Mouse (Mus musculus): ENCODE data around the gene Galns. TPM values are rescaled to one million over a fixed set of nuclear protein-coding genes. Genes with fewer than 3 reads are reported as not detected.

Galns gene
- polyA plus RNA-seq (2015; fragmentation: Nextera tagmentation; extraction: Ambion mirVana) = 6.7 and 9.5 TPM in 2 replicates

DNA sequence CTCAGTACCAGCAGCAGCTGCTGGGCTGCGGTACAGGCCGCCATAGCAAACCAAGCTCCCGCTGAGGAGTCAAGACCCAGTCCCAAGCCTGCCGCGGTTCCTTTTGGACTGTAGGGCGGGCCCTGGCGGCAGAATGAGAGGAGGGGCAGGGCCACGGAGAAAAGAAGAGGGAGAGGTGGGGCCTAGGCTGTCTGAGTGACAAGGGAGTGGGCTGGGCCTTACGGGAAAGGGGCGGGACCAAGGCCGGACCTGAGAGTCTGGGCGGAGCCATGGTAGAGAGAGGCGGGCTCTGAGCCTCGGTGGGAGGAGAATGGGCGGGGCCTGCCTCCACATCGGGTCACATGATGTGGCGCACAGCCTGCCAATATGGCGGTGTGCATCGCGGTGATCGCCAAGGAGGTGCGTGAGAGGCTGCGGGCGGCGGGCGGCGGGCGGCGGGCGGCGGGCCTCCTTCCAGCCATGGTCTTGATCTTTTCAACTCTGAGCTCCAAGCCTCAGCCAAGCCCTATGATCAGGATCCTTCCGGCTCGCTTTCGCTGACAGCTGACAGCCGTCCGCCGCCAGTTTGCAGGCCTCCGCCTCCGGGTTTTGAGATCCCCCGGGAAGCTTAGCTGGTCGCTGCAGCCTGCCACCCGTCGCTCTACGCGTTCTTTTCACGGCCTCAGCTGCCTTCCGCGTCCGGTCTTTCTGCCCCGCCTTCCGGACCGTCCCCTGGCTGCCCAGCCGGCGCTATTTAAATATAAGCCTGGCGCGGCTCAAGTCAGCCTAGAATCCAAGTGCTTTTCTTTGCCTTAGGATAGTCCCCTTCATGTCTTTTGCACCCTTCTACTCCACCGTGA, at the start of gene Galns, which contains the start of gene Trappc2l:
Gene Galns (minus strand): TSS at position 169 of the 839 bp plus-strand sequence.
Gene Trappc2l (plus strand): TSS at position 346 of the 839 bp plus-strand sequence.
- peak within 1 kb of the TSS; percentile 90 for H3K27ac ChIP-seq (replicated peaks)
- ATAC-seq (ENCODE audit: low FRiP score) = peak; percentile 98
- H3K27me3 ChIP-seq (replicated peaks) = no peaks in the 10 kb centered on the region
- H3K4me2 ChIP-seq = peak within 1 kb of the TSS; percentile 83
- H3K4me1 ChIP-seq = peaks cover 22% of the 10 kb centered on the region
- peak within 1 kb of the TSS; percentile 80 for H3K9ac ChIP-seq (replicated peaks)
- H3K9me3 ChIP-seq (replicated peaks) = no peaks in the 10 kb centered on the region
- WGBS = under 1% methylated on average over 55 of the region's 57 CpGs
- H3K36me3 ChIP-seq = peaks cover 6% of the 10 kb centered on the region; the same call in 1 of the 2 replicates
- peak within 1 kb of the TSS; percentile 62 for H3K4me3 ChIP-seq (replicated peaks)

DNA sequence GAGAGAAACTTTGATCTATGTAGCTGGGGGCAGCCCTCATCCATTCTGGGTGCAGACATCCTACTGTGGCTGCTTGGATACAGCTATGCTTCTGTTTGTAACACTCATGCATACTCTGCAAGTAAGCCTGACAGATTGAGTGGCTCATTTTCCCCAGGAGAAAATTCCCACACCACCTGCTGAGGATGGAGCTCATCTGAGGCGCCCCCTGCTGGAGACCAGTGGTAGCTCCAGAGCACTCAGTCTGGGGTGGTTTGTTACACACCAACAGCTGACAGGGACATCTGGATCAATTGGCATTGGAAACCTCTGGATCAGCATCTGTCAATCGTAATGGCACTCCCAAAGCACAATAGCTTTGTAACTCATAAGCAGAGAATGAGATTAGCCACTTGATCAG, 48.8 kb upstream of the Galns start:
- H3K9ac ChIP-seq (replicated peaks) = no peak overlapping the region
- H3K4me3 ChIP-seq (replicated peaks) = no peak overlapping the region
- no peaks in the 10 kb centered on the region for H3K27me3 ChIP-seq (replicated peaks)
- ATAC-seq (ENCODE audit: low FRiP score) = no peak
- H3K4me1 ChIP-seq = peaks cover 73% of the 10 kb centered on the region
- no peaks in the 10 kb centered on the region for H3K9me3 ChIP-seq (replicated peaks)
- no peak overlapping the region for H3K27ac ChIP-seq (replicated peaks)
- H3K4me2 ChIP-seq = no peak overlapping the region
- no peaks in the 10 kb centered on the region for H3K36me3 ChIP-seq
- 81% methylated on average over 2 of the region's 2 CpGs for WGBS

GRCm38 (mm10) chr8:122658807-122659160, 47.5 kb upstream of the Galns start:
- H3K4me3 ChIP-seq (replicated peaks) = no peak overlapping the region
- H3K9me3 ChIP-seq (replicated peaks) = no peaks in the 10 kb centered on the region
- H3K27me3 ChIP-seq (replicated peaks) = no peaks in the 10 kb centered on the region
- H3K9ac ChIP-seq (replicated peaks) = no peak overlapping the region
- 76% methylated on average over 9 of the region's 9 CpGs for WGBS
- no peak overlapping the region for H3K27ac ChIP-seq (replicated peaks)
- no peak overlapping the region for H3K4me2 ChIP-seq
- peaks cover 66% of the 10 kb centered on the region for H3K4me1 ChIP-seq
- ATAC-seq (ENCODE audit: low FRiP score) = no peak
- no peaks in the 10 kb centered on the region for H3K36me3 ChIP-seq

- WGBS = 64% methylated on average over 10 of the region's 10 CpGs
- Histone ChIP-seq H3K27ac (replicated peaks) (no peak overlapping the region), H3K4me2 (no peak overlapping the region), H3K9me3 (replicated peaks) (no peaks in the 10 kb centered on the region), H3K36me3 (no peaks in the 10 kb centered on the region), H3K4me3 (replicated peaks) (no peak overlapping the region), H3K27me3 (replicated peaks) (no peaks in the 10 kb centered on the region), H3K4me1 (peaks cover 61% of the 10 kb centered on the region), H3K9ac (replicated peaks) (no peak overlapping the region)
- ATAC-seq (ENCODE audit: low FRiP score) = no peak
Observed at GRCm38 (mm10) chr8:122658149-122658806, 47.0 kb upstream of the Galns start.

GRCm38 (mm10) chr8:122656056-122656999, 45.1 kb upstream of the Galns start:
- Histone ChIP-seq H3K27ac (replicated peaks) (no peak overlapping the region), H3K4me2 (no peak overlapping the region), H3K9ac (replicated peaks) (no peak overlapping the region), H3K27me3 (replicated peaks) (no peaks in the 10 kb centered on the region), H3K36me3 (no peaks in the 10 kb centered on the region), H3K9me3 (replicated peaks) (no peaks in the 10 kb centered on the region), H3K4me3 (replicated peaks) (no peak overlapping the region), H3K4me1 (peaks cover 59% of the 10 kb centered on the region)
- ATAC-seq (ENCODE audit: low FRiP score) = no peak
- 82% methylated on average over 13 of the region's 13 CpGs for WGBS

DNA sequence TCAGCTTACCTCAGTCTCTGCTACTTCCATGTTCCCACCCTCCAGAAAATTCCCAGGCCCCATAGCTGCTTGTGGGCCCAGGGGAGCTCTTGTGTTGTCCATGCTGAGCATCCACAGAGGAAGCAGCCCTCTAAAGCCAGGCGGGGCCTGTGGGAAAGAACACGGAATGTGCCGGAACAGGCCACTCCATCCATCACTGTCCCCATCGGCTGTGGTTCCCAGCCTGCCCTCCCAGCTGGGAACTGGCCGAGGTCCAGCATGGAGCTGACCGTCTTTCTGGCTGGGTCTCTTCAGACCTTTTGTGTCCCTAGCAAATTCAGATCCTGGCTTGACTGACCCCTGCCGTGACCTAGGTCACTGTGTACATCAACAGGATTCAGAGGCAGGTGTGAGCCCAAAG, 43.5 kb upstream of the Galns start:
- no peak for ATAC-seq (ENCODE audit: low FRiP score)
- peaks cover 54% of the 10 kb centered on the region for H3K4me1 ChIP-seq
- no peak overlapping the region for H3K9ac ChIP-seq (replicated peaks)
- no peaks in the 10 kb centered on the region for H3K9me3 ChIP-seq (replicated peaks)
- no peaks in the 10 kb centered on the region for H3K27me3 ChIP-seq (replicated peaks)
- peaks cover 2% of the 10 kb centered on the region; the same call in 1 of the 2 replicates for H3K36me3 ChIP-seq
- H3K4me3 ChIP-seq (replicated peaks) = no peak overlapping the region
- H3K27ac ChIP-seq (replicated peaks) = no peak overlapping the region; the same call in 1 of the 2 replicates
- no peak overlapping the region for H3K4me2 ChIP-seq
- WGBS = 52% methylated on average over 7 of the region's 7 CpGs

DNA sequence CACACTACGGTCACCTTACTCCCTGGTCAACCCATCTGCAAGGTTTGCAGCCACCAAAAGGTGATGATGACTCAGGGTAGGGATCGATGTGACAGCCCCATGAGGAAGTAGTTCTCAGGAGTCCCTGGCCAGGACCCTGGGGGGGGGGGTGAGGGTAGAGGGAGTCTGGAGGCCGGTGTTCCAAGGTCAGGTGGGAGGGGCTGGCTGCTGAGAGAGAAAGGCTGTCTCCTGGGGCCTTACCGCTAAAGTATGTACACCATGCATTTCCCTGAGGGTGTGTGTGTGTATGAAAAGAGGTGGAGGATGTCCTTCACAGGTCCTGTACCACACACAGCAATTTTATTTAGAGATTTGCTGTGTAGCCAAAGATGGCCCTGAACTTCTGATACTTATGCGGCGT, 41.4 kb upstream of the Galns start:
- no peak overlapping the region for H3K4me2 ChIP-seq
- peaks cover 22% of the 10 kb centered on the region for H3K36me3 ChIP-seq
- 79% methylated on average over 6 of the region's 6 CpGs for WGBS
- ATAC-seq (ENCODE audit: low FRiP score) = no peak
- no peak overlapping the region for H3K27ac ChIP-seq (replicated peaks)
- H3K4me1 ChIP-seq = peaks cover 32% of the 10 kb centered on the region
- H3K9me3 ChIP-seq (replicated peaks) = no peaks in the 10 kb centered on the region
- no peaks in the 10 kb centered on the region for H3K27me3 ChIP-seq (replicated peaks)
- H3K9ac ChIP-seq (replicated peaks) = no peak overlapping the region
- no peak overlapping the region for H3K4me3 ChIP-seq (replicated peaks)

GRCm38 (mm10) chr8:122651326-122651921, 40.2 kb upstream of the Galns start:
- H3K27me3 ChIP-seq (replicated peaks) = no peaks in the 10 kb centered on the region
- no peak overlapping the region for H3K4me3 ChIP-seq (replicated peaks)
- no peak overlapping the region for H3K27ac ChIP-seq (replicated peaks)
- no peak overlapping the region for H3K9ac ChIP-seq (replicated peaks)
- H3K4me1 ChIP-seq = peaks cover 31% of the 10 kb centered on the region
- no peak overlapping the region for H3K4me2 ChIP-seq
- 50% methylated on average over 16 of the region's 16 CpGs for WGBS
- H3K9me3 ChIP-seq (replicated peaks) = no peaks in the 10 kb centered on the region
- no peak for ATAC-seq (ENCODE audit: low FRiP score)
- H3K36me3 ChIP-seq = peaks cover 30% of the 10 kb centered on the region

DNA sequence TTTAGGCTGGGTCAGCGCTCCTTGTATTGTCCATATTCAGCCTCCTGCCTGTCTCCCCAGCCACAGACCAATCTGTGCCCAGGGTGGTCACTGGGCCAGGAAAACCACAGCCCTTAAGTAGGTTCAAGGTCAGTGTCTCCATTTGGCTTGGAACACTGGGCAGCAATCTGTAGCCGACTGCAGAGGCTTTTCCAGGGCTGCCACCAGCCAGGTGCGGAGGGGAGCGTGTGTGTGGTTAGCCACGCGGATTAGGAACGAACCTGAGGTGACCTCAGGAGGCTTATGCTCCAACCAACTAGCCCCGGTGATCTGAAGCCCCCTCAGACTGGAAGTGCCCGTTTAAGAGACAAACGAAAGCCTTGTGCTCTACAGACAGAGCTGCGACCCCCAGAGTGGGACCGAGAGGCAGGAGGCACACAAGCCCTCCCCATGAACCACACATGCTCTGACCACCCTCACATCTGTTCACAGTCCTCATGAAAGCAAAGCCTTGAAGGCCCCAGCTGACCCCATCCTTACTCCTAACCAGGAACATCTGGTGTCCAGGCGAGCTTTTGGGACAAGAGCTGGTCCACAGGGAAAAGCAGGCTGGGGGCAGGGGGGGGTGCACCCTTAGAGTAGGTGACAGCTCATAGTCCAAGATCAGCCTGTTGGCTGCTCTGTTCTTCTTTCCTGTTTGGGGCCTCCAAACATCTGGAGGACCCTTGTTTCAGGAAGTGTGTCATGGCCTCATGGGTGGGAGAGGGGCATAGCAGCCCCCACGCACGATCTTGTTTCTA, 37.1 kb upstream of the Galns start:
- Histone ChIP-seq H3K27me3 (replicated peaks) (no peaks in the 10 kb centered on the region), H3K9me3 (replicated peaks) (no peaks in the 10 kb centered on the region), H3K36me3 (peaks cover 47% of the 10 kb centered on the region), H3K4me1 (peaks cover 21% of the 10 kb centered on the region), H3K4me3 (replicated peaks) (no peak overlapping the region), H3K9ac (replicated peaks) (no peak overlapping the region), H3K27ac (replicated peaks) (no peak overlapping the region), H3K4me2 (no peak overlapping the region)
- no peak for ATAC-seq (ENCODE audit: low FRiP score)
- 83% methylated on average over 15 of the region's 15 CpGs for WGBS

DNA sequence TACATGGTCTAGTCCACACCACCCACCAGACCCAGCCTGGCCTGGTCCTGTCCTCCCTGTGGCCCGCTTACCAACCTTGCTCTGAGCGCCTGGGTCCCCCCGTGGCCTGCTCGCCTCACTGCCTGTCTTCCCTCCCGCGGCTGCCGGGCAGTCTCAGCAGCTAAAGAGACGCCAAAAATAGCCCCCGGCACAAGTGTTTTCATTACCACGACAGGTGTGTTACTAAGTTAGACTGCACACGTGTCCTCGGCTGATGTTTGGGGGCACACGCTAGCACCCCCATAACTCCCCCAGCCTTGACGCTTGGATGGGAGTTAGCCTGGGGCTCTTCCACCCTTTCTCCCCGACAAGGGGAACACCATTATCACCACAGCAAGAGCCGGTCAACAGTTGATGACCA, 35.1 kb upstream of the Galns start:
- no peak overlapping the region for H3K4me3 ChIP-seq (replicated peaks)
- no peaks in the 10 kb centered on the region for H3K9me3 ChIP-seq (replicated peaks)
- no peak overlapping the region for H3K4me2 ChIP-seq
- H3K27ac ChIP-seq (replicated peaks) = no peak overlapping the region
- no peak for ATAC-seq (ENCODE audit: low FRiP score)
- 92% methylated on average over 16 of the region's 16 CpGs for WGBS
- H3K27me3 ChIP-seq (replicated peaks) = no peaks in the 10 kb centered on the region
- peaks cover 57% of the 10 kb centered on the region for H3K36me3 ChIP-seq
- H3K9ac ChIP-seq (replicated peaks) = no peak overlapping the region
- H3K4me1 ChIP-seq = peaks cover 6% of the 10 kb centered on the region; the same call in 1 of the 2 replicates
